Mouse (Mus musculus) left cerebral cortex, postnatal 25 days (tissue): ENCODE data around the gene Tjp2. TPM values are rescaled to one million over a fixed set of nuclear protein-coding genes. Genes with fewer than 3 reads are reported as not detected.

Experiments used
- total RNA-seq, 2 experiments: library from RNA; stranded (reverse); gene quantifications; 2 replicates each; pipeline ENCODE4 v1.2.3; 2021

Tjp2 gene
- total RNA-seq, 2 experiments from 2014 or later = 16.6 to 18.5 TPM

Other genes starting within 250 kb of the Tjp2 start
- gene Fam189a2, start 194.0 kb downstream of the Tjp2 start, total RNA-seq = 10 to 100 TPM; 10.2 to 11.5 TPM
- gene Fxn, start 55.6 kb upstream of the Tjp2 start, total RNA-seq = 1 to 10 TPM; 6.9 to 7.4 TPM